Mouse (Mus musculus): ENCODE measurements around the gene Mip.

DNA sequence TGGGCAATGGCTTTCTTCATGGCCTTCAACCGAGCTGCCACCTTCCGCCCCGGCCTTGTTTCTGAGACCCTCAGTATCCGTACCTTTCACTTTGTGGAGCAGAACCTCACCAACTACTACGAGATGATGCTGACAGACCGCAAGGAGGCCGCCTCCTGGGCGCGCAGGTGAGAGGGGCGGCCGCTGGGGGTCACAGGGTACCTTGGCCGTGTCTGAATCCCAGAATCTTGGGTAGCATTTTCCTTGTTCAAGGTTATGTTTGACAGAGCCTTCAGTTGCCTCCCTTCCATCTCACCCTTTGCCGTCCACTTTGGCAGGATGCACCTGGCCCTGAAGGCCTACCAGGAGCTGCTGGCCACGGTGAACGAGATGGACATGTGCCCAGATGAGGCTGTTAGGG is 18.5 kb downstream of the Mip start:
- no peak for TF ChIP-seq CTCF (IDR thresholded peaks at IDR 0.05; ENCODE audit: control insufficient read depth, insufficient read depth, low read length)
- TF ChIP-seq POLR2A (IDR thresholded peaks at IDR 0.05; ENCODE audit: borderline replicate concordance, control insufficient read depth, low read depth, low read length) = no peak

Data from bone marrow, adult 2 months (tissue).